Mouse (Mus musculus) embryonic fibroblast, embryonic 13.5 days (primary cell): ENCODE measurements around the gene Zpbp. TPM values are rescaled to one million over a fixed set of nuclear protein-coding genes. Genes with fewer than 3 reads are reported as not detected.

ENCODE experiments used
- H3K27ac ChIP-seq: 2 replicates; pipeline ENCODE4 v1.5.1; 2012; ENCODE audit warnings: low read length, control low read depth, inconsistent platforms; ENCODE audit not compliant: insufficient read depth
- H3K4me1 ChIP-seq: 2 replicates; pipeline ENCODE4 v1.6.1; 2011; ENCODE audit warnings: low read length; ENCODE audit not compliant: control insufficient read depth, insufficient read depth
- H3K4me3 ChIP-seq: 2 replicates; pipeline ENCODE4 v1.5.1; 2011; ENCODE audit warnings: mild to moderate bottlenecking, control low read depth, low read length; ENCODE audit not compliant: insufficient read depth
- CTCF ChIP-seq: IDR thresholded peaks from 2 replicates; pipeline ENCODE4 v1.5.1; 2011; ENCODE audit warnings: mild to moderate bottlenecking, control low read depth, low read length, moderate library complexity, borderline replicate concordance; ENCODE audit not compliant: insufficient read depth
- POLR2A ChIP-seq: IDR thresholded peaks from 2 replicates; pipeline ENCODE4 v1.6.1; 2011; ENCODE audit warnings: low read depth, mild to moderate bottlenecking, control low read depth, low read length, moderate library complexity
- polyA plus RNA-seq: library from polyadenylated mRNA; stranded (reverse); fragments of >200 nt; gene quantifications from 2 replicates; pipeline ENCODE4 v1.2.4, GENCODE M21; 2011; ENCODE audit warnings: low read depth; ENCODE audit not compliant: missing spikeins, insufficient read length

The Zpbp gene
- 0.12 and 0.28 TPM in 2 replicates for polyA plus RNA-seq

DNA sequence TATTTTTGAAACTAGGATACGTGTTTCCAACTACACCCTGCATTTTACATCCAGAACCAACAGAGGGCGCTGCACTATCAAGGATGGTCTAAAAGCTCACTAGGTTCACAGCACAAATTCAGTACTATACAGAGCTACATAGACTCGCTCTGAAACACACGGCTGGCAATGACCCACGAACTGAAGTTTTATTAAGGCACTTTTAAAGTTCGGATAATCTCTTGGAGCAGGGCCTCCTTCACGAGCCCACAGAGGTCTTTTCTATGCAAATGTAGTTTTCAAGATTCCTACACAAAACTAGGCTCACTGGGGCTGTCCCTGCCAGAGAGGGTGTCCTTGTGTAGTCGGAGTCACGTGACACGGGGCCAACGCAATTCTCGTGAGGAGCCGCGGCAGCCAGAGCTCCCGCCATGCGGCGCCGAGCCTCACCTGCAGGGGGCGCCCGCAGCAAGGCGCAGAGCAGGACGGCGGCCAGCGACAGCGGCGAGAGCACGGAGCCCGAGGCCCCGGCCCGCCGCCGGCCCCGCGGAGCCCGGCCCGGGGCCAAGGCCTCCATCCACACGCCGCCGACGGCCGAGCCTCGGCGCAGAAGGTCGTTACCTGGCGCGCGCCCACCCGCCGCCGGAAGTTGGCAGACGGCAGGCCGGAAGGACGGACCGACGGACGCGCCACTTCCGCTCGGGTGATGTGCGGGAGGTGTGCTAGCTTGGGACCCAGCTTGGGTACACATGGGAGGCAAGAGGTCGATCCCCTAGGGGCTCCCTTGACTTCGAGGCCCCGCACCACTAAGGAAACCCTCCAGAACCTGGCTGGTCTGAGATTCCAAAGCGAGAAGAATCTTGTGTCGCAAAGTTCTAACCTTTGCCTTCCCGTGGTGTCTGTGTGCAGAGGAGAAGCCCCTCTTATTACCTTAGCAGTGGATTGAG, at the start of gene Zpbp, which contains the start of gene Spata48:
Zpbp (minus strand) TSS at position 774 of the 926 bp plus-strand sequence.
Spata48 (plus strand) TSS at position 460 of the 926 bp plus-strand sequence.
- peak within 1 kb of the TSS; percentile 40 for H3K4me3 ChIP-seq

DNA sequence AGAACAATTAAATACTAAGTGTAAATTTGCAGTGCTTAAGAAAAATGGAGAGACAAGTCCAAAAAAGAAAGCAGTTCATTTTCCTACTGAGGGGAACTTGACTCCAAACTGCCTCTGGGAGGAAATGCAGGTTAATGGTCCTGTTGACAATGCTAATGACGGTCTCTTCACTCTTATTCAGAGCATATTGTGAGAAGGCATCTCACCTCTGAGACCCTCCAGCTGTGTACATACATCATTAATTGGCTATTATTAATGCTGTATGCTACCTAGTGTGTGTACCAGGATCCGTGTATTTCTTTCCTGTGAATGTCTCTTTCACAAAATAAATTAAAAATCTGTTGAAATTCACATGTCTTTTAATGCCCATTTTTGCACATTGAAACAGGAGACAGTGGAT, 47.2 kb upstream of the Zpbp start:
- no peak for TF ChIP-seq CTCF
- no peak for TF ChIP-seq POLR2A
- Histone ChIP-seq H3K4me3 (no peak overlapping the region), H3K27ac (no peak overlapping the region), H3K4me1 (no peaks in the 10 kb centered on the region)

More for the DNA sequence above, at the start of gene Zpbp, which contains the start of gene Spata48:
- TF ChIP-seq CTCF (peak; percentile 51), POLR2A (peak; percentile 65)
- H3K4me1 ChIP-seq, result no peaks in the 10 kb centered on the region
- peak within 1 kb of the TSS; percentile 63 for H3K27ac ChIP-seq

DNA sequence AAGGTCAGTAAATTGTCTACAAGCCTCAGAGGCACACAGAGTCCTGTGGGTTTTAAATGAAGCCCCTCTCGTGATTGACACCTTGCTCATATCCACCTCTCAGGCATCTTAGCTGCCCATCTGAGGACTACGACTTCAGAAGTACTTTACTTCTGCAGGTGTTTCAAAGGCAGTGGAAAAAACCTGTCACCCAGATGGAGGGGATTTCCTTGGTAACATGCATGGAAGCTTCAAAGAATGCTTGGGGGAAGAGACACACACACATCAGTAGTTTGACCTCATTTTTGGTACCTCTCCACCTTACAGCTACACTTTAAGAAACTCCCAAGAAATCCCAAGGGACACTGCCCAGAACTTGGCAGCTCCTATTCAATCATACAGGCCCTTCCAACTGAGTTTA, 44.0 kb upstream of the Zpbp start:
- no peaks in the 10 kb centered on the region for H3K4me1 ChIP-seq
- TF ChIP-seq CTCF (no peak), POLR2A (no peak)
- no peak overlapping the region for H3K27ac ChIP-seq
- no peak overlapping the region for H3K4me3 ChIP-seq

DNA sequence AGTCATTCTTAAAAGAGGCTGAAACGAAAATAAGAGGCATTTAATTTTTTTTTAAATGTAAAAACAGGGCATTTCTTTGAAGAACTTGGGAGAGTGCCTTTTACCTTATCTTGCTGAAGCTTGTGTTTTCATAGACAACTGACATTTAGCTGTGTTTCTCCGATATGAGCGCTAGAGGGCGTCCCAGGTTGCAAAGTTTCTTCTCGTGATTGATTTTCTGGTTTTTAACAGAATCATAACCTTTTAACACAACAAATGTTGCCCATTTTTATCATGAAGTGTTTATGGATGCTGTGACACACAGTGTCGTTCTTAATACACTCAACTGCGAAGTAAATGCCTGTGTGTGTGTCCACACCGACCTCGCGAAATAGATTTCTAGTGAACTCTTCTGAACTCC, 37.7 kb upstream of the Zpbp start:
- Histone ChIP-seq H3K27ac (no peak overlapping the region), H3K4me1 (no peaks in the 10 kb centered on the region), H3K4me3 (no peak overlapping the region)
- TF ChIP-seq CTCF, result no peak
- TF ChIP-seq POLR2A, result no peak

DNA sequence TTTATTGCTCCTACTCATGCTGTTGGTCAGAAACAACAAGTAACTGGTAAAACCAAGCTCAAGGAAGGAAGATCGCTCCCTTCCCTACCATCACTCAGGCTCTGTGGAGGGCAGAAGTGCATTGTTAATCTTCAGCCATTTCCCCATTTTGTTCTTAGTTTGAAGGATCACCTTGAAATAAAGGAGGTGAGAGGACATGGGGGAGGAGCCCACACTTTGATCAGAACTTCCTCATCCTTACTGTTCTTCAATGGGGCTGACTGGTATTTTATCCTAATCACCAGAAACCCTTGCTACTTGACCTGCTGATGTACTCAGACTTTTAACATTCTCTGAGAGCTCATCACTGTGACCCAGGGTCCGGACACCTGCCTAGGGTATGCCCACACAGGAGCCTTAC, 33.5 kb upstream of the Zpbp start:
- Histone ChIP-seq H3K4me3 (no peak overlapping the region), H3K4me1 (no peaks in the 10 kb centered on the region), H3K27ac (no peak overlapping the region)
- TF ChIP-seq POLR2A (no peak), CTCF (no peak)

DNA sequence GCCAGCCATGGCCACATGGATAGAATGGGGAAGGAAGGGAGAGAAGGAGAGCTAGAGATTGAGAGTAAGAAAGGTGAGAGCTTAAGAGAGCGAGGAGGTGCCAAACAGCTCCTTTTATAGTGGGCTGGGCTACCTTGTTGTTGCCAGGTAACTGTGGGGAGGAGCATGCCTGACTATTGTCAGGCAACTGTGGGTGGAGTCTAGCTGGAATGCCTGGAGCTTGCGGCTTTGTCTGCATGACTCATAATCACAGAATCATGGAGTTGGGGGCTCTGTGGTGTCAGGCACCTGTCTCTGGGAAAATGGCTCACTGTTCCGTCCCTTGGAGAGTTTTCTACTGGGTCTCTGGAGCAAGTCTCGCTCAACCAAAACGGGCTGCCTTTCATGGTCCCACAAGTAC, 29.8 kb upstream of the Zpbp start:
- Histone ChIP-seq H3K4me3 (no peak overlapping the region), H3K27ac (no peak overlapping the region), H3K4me1 (no peaks in the 10 kb centered on the region)
- TF ChIP-seq POLR2A (no peak), CTCF (no peak)

DNA sequence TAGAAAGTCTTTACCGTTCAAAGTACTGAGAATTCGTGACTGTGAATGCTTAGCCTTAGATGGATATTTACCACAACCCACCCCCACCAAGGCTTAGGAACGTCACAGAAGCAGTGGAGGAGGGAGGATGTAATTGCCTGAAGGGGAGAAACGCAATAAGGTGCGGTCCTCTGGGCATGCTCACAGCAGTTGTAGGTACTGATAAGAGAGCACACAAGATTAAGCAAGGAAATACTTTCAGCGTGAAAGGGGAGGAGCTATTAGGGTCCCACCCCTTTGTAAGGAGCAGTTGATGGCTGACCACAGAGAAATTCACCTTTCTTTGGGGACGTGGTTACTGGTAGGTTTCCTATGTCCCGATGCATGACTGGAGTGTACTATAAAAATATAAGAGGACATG, 22.2 kb upstream of the Zpbp start:
- TF ChIP-seq CTCF (no peak), POLR2A (no peak)
- Histone ChIP-seq H3K4me3 (no peak overlapping the region), H3K4me1 (no peaks in the 10 kb centered on the region), H3K27ac (no peak overlapping the region)

DNA sequence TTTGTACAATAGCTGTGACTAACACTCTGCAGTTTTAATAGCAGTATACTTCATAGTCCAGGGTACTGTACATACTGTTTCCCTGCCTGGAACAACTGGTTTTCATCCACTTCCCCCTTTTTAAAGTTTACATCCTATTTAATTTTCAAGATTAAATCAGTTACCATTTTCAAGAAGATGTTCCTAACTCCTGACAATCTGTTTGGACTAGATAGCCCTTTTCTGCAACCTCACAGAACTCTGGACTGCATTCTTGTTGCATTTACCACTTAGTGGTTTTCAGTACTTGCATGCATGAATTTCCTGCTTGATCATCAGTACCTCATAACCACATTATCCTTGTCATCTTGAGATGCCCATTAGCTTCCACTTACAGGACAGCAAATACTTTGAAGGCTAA, 6.7 kb upstream of the Zpbp start:
- H3K4me3 ChIP-seq, result no peak overlapping the region
- no peak for TF ChIP-seq POLR2A
- H3K4me1 ChIP-seq, result no peaks in the 10 kb centered on the region
- H3K27ac ChIP-seq, result no peak overlapping the region

DNA sequence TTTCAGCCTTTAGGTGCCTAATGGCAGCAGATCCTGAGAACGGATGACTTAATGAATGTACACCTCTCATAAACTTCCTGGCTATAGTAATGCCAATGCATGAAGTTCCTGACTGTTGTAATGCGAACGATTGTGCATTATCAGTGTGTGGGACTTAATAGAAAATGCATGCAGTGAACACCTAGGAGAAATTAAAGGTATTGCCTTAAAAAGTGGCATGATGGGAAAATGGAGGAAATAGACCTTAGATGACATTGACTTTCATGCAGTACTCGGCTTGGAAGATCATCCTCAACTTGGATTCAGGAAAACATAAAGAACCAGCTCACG, 318 bp upstream of the Zpbp start:
- Histone ChIP-seq H3K4me1 (no peaks in the 10 kb centered on the region), H3K4me3 (peak overlapping the region; percentile 40), H3K27ac (no peak overlapping the region)
- TF ChIP-seq CTCF, result no peak
- no peak for TF ChIP-seq POLR2A

DNA sequence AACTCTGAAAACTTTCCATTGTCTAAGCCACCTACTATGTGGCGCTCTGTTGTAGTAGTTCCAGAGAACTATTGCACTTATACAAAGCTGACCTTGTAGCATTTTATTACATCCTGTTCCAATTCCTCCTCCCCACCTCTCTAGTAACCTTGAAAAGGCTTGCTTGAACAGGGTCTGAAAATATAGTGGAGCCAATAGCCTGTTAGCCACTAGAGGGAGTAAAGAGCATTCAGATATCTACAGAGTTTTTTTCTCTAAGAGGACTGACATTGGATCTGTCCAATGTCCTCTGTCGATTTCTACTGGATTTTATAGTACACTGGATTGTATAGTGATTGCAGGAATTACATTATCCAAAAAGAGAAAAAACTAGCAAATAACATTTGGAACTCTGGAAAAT, 7.2 kb downstream of the Zpbp start:
- no peaks in the 10 kb centered on the region for H3K4me1 ChIP-seq
- no peak for TF ChIP-seq POLR2A
- TF ChIP-seq CTCF, result no peak
- no peak overlapping the region for H3K27ac ChIP-seq
- H3K4me3 ChIP-seq, result no peak overlapping the region

DNA sequence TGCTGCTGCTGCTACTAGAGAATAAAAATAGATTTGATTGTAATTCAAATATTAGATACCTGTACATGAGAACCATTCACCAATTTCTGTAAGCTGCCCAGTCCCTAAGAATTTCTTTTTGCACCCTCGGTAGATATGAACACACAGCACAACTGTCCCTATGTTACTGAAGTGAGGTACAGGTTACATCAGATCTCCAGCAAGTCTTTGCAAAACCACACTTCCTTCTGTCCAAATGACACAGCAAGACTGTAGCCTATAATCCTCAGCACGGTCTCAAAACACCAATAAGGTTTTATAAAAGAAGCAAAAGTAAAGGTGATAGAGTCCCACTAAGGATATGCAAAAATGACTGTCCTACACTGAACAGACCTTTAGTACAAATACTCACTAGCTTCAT, 44.9 kb downstream of the Zpbp start:
- Histone ChIP-seq H3K4me3 (no peak overlapping the region), H3K27ac (no peak overlapping the region), H3K4me1 (no peaks in the 10 kb centered on the region)
- TF ChIP-seq POLR2A (no peak), CTCF (no peak)

DNA sequence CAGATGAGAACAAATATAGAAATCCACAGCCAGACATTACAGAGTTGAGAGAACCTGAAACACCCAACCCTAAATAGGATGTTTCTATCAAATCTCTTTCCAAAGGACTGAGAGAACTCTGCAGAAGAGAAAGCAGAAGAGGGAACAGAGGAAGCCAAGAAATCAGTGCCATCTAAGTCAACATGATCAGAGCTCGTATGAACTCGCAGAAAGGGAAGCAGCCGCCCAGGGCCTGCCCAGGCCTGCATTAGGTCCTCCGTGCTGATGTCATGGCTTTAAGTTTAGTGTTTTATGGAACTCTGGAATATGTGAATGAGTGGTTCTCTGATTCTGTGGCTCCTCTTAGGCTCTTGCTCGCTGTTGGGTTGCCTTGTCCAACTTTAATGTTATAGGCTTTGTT, 48.0 kb downstream of the Zpbp start:
- Histone ChIP-seq H3K4me3 (no peak overlapping the region), H3K4me1 (no peaks in the 10 kb centered on the region), H3K27ac (no peak overlapping the region)
- TF ChIP-seq CTCF (no peak), POLR2A (no peak)
